Mouse (Mus musculus): ENCODE data around the gene Prickle4.

GRCm38 (mm10) chr17:47676581-47676980, 18.0 kb downstream of the Prickle4 start:
- TF ChIP-seq CTCF (conservative IDR thresholded peaks at IDR 0.05; ENCODE audit: insufficient read depth, insufficient read length, low read depth, low read length) = peak; percentile 88
- no peak for TF ChIP-seq POLR2A (IDR thresholded peaks at IDR 0.05; ENCODE audit: low read depth, low read length)

Measured in kidney, adult 2 months (tissue).